Mouse (Mus musculus) heart, postnatal 0 days (tissue): Measurements from ENCODE around the gene Tcap.

Experiments
- CTCF ChIP-seq: IDR thresholded peaks from 2 replicates; pipeline ENCODE4 v1.5.1; 2016; ENCODE audit warnings: antibody characterized with exemption, control low read depth, low read depth
- EP300 ChIP-seq: IDR thresholded peaks from 2 replicates; pipeline ENCODE4 v1.6.1; 2016; ENCODE audit warnings: antibody characterized with exemption, low read depth

DNA sequence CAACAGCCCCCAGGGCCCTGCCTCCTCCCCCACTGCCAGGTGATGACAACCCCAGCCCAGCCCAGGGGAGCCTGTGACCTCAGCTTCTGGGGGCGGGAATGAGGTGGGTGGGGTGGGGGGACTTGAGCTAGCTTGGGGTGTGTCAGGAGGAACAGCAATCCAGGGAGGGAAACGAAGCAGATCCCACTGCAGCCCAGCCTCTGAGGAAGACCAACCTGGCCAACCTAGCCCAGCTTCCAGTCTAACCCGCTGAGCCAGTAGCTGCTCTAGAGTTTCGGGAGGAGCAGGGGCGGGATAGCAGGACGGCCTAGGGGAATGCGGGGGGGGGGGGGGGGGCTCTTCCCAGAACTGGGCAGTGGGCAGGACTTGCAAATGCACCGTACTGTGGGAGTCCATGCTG is 8.4 kb downstream of the Tcap start:
- TF ChIP-seq CTCF, result no peak
- no peak for TF ChIP-seq EP300
